Comparison of ENCODE assay signal across 7 mouse cellular contexts in genomic region chr9:107545602-107546001, GRCm38 (mm10). TPM values are rescaled to one million over a fixed set of nuclear protein-coding genes. Genes with fewer than 3 reads are reported as not detected.
DNase-seq lines count a peak whose midpoint lies in the region; ATAC-seq and TF ChIP-seq lines count a peak whose summit lies in the region.

No protein-coding gene starts in this region.

- peaks cover 6% of the 10 kb centered on the region for H3K27me3 ChIP-seq in midbrain, embryonic 14.5 days (ENCODE audit: control insufficient read depth, insufficient read depth, low read length)
- peaks cover 32% of the 10 kb centered on the region for H3K27me3 ChIP-seq in midbrain, embryonic 13.5 days
- H3K27me3 ChIP-seq in limb, embryonic 14.5 days (ENCODE audit: control insufficient read depth, insufficient read depth, low read length): no peaks in the 10 kb centered on the region

- H3K9ac ChIP-seq in midbrain, embryonic 14.5 days (replicated peaks; ENCODE audit: low read length): no peak overlapping the region
- H3K9ac ChIP-seq in midbrain, embryonic 13.5 days (replicated peaks): no peak overlapping the region
- no peak overlapping the region; the same call in 1 of the 2 replicates for H3K9ac ChIP-seq in limb, embryonic 14.5 days (ENCODE audit: low read depth, low read length, severe bottlenecking)

- ATAC-seq in midbrain, embryonic 14.5 days (ENCODE audit: low FRiP score, low TSS enrichment): no peak
- no peak for ATAC-seq in midbrain, embryonic 13.5 days
- no peak for ATAC-seq in limb, embryonic 14.5 days (ENCODE audit: low FRiP score, low read depth)

- H3K9me3 ChIP-seq in midbrain, embryonic 14.5 days (ENCODE audit: control insufficient read depth, low read length): no peaks in the 10 kb centered on the region
- no peaks in the 10 kb centered on the region for H3K9me3 ChIP-seq in midbrain, embryonic 13.5 days
- H3K9me3 ChIP-seq in limb, embryonic 14.5 days (ENCODE audit: control insufficient read depth, low read length): no peaks in the 10 kb centered on the region

- H3K36me3 ChIP-seq in midbrain, embryonic 14.5 days (ENCODE audit: control insufficient read depth, insufficient read depth, low read length): peaks cover 19% of the 10 kb centered on the region
- H3K36me3 ChIP-seq in midbrain, embryonic 13.5 days: peaks cover 21% of the 10 kb centered on the region
- peaks cover 16% of the 10 kb centered on the region for H3K36me3 ChIP-seq in limb, embryonic 14.5 days (ENCODE audit: control insufficient read depth, insufficient read depth, low read length)

- peaks cover 25% of the 10 kb centered on the region for H3K4me1 ChIP-seq in midbrain, embryonic 14.5 days (ENCODE audit: control insufficient read depth, insufficient read depth, low read length)
- peaks cover 41% of the 10 kb centered on the region for H3K4me1 ChIP-seq in midbrain, embryonic 13.5 days (replicated peaks)
- H3K4me1 ChIP-seq in limb, embryonic 14.5 days (ENCODE audit: control insufficient read depth, insufficient read depth, low read length): peaks cover 29% of the 10 kb centered on the region

- H3K4me3 ChIP-seq in midbrain, embryonic 14.5 days (replicated peaks; ENCODE audit: low read depth, low read length): no peak overlapping the region
- H3K4me3 ChIP-seq in midbrain, embryonic 13.5 days (replicated peaks): no peak overlapping the region
- H3K4me3 ChIP-seq in limb, embryonic 14.5 days (replicated peaks; ENCODE audit: low read length): no peak overlapping the region

- H3K4me2 ChIP-seq in midbrain, embryonic 14.5 days (ENCODE audit: low read length): no peak overlapping the region
- H3K4me2 ChIP-seq in midbrain, embryonic 13.5 days (replicated peaks): no peak overlapping the region
- H3K4me2 ChIP-seq in limb, embryonic 14.5 days (replicated peaks; ENCODE audit: low read depth, low read length, severe bottlenecking): no peak overlapping the region

- TF ChIP-seq POLR2A in limb, embryonic 14.5 days (IDR thresholded peaks at IDR 0.05; ENCODE audit: borderline replicate concordance, extremely low read depth, insufficient read depth, insufficient read length): no peak

- 5% methylated on average over 3 of the region's 3 CpGs for WGBS in midbrain, embryonic 14.5 days
- WGBS in midbrain, embryonic 13.5 days: 5% methylated on average over 3 of the region's 3 CpGs
- 19% methylated on average over 3 of the region's 3 CpGs for WGBS in limb, embryonic 14.5 days

- peak; percentile 88 for DNase-seq in midbrain, embryonic 14.5 days
- DNase-seq in NIH3T3 (ENCODE audit: low read depth): peak; percentile 87
- DNase-seq in cerebellum, adult 9-11 months: peak; percentile 74
- DNase-seq in heart, postnatal 14 days: peak; percentile 78 to 86
- peak; percentile 65 for DNase-seq in limb, embryonic 14.5 days (ENCODE audit: low spot score)
- DNase-seq in retina, postnatal 1 day: peak; percentile 82

- H3K27ac ChIP-seq in midbrain, embryonic 14.5 days (replicated peaks; ENCODE audit: low read depth, low read length): no peak overlapping the region
- no peak overlapping the region for H3K27ac ChIP-seq in midbrain, embryonic 13.5 days
- no peak overlapping the region for H3K27ac ChIP-seq in limb, embryonic 14.5 days (replicated peaks; ENCODE audit: low read depth, low read length)

- intact Hi-C loops in heart, postnatal 14 days (cut with DNase I): no loop called here

RNA-seq across cellular contexts. Expression of gene Zmynd10, which starts 1.5 kb away (rescaled TPM):
- 2.2 and 2.5 TPM in 2 replicates for polyA plus RNA-seq in midbrain, embryonic 14.5 days (2014; fragmentation: Nextera tagmentation; extraction: Ambion mirVana)
- 1.1 and 1.5 TPM in 2 replicates for polyA plus RNA-seq in midbrain, embryonic 13.5 days (2015; fragmentation: Nextera tagmentation; extraction: Ambion mirVana)
- not detected for total RNA-seq in heart, postnatal 14 days (2021)
- 0.76 and 1.4 TPM in 2 replicates for polyA plus RNA-seq in limb, embryonic 14.5 days (2012; rRNA removed)
- polyA plus RNA-seq in limb, embryonic 14.5 days (2014; fragmentation: Nextera tagmentation; extraction: Ambion mirVana): 1.2 TPM in 1 of 2 replicates, not detected in the other

RNA-seq across cellular contexts. Expression of gene Nprl2, which starts 3.6 kb away (rescaled TPM):
- polyA plus RNA-seq in midbrain, embryonic 14.5 days (2014; fragmentation: Nextera tagmentation; extraction: Ambion mirVana): 69.4 and 75.7 TPM in 2 replicates
- 67.7 and 70.8 TPM in 2 replicates for polyA plus RNA-seq in midbrain, embryonic 13.5 days (2015; fragmentation: Nextera tagmentation; extraction: Ambion mirVana)
- total RNA-seq in heart, postnatal 14 days (2021): 10 to 100 TPM; 13.6 to 17.1 TPM
- polyA plus RNA-seq in limb, embryonic 14.5 days (2012; rRNA removed): 52.7 and 59.2 TPM in 2 replicates
- polyA plus RNA-seq in limb, embryonic 14.5 days (2014; fragmentation: Nextera tagmentation; extraction: Ambion mirVana): 37.6 and 38.6 TPM in 2 replicates

RNA-seq across cellular contexts. Expression of gene Cyb561d2, which starts 3.6 kb away (rescaled TPM):
- polyA plus RNA-seq in midbrain, embryonic 14.5 days (2014; fragmentation: Nextera tagmentation; extraction: Ambion mirVana): 35.1 and 49.6 TPM in 2 replicates
- 28.3 and 29.1 TPM in 2 replicates for polyA plus RNA-seq in midbrain, embryonic 13.5 days (2015; fragmentation: Nextera tagmentation; extraction: Ambion mirVana)
- 1 to 10 TPM; 3.4 to 4.9 TPM for total RNA-seq in heart, postnatal 14 days (2021)
- 19.8 and 27.2 TPM in 2 replicates for polyA plus RNA-seq in limb, embryonic 14.5 days (2012; rRNA removed)
- polyA plus RNA-seq in limb, embryonic 14.5 days (2014; fragmentation: Nextera tagmentation; extraction: Ambion mirVana): 21.4 and 25.9 TPM in 2 replicates

RNA-seq across cellular contexts. Expression of gene Rassf1, which starts 5.8 kb away (rescaled TPM):
- 35.5 and 40.4 TPM in 2 replicates for polyA plus RNA-seq in midbrain, embryonic 14.5 days (2014; fragmentation: Nextera tagmentation; extraction: Ambion mirVana)
- polyA plus RNA-seq in midbrain, embryonic 13.5 days (2015; fragmentation: Nextera tagmentation; extraction: Ambion mirVana): 38.6 and 39.5 TPM in 2 replicates
- total RNA-seq in heart, postnatal 14 days (2021): 10 to 100 TPM; 23.6 to 24.5 TPM
- 74.7 and 78.4 TPM in 2 replicates for polyA plus RNA-seq in limb, embryonic 14.5 days (2012; rRNA removed)
- polyA plus RNA-seq in limb, embryonic 14.5 days (2014; fragmentation: Nextera tagmentation; extraction: Ambion mirVana): 67.6 and 73.2 TPM in 2 replicates

RNA-seq across cellular contexts. Expression of gene Tmem115, which starts 11.9 kb away (rescaled TPM):
- polyA plus RNA-seq in midbrain, embryonic 14.5 days (2014; fragmentation: Nextera tagmentation; extraction: Ambion mirVana): 50.9 and 51.7 TPM in 2 replicates
- 38.6 and 41.3 TPM in 2 replicates for polyA plus RNA-seq in midbrain, embryonic 13.5 days (2015; fragmentation: Nextera tagmentation; extraction: Ambion mirVana)
- 10 to 100 TPM; 23.1 to 23.7 TPM for total RNA-seq in heart, postnatal 14 days (2021)
- polyA plus RNA-seq in limb, embryonic 14.5 days (2012; rRNA removed): 34.9 and 41.3 TPM in 2 replicates
- polyA plus RNA-seq in limb, embryonic 14.5 days (2014; fragmentation: Nextera tagmentation; extraction: Ambion mirVana): 54.1 and 58.8 TPM in 2 replicates
